Mouse (Mus musculus) embryo, embryonic 10.5 days (tissue): ENCODE measurements at regions not wholly inside any gene's neighbourhood (a gene's known extent, or its start where the extent isn't known, plus 50 kb on each side); places are given as distances from the start of the nearest gene placed in this dataset.

Source experiments
- DNase-seq: peaks from one replicate; pipeline ENCODE4 v3.0.0-alpha.2; 2015; ENCODE audit warnings: low spot score

- no peak for DNase-seq
Observed at GRCm38 (mm10) chr9:90827474-90827873, 534.7 kb upstream of the Zic4 start.

- no peak for DNase-seq
Observed at GRCm38 (mm10) chr9:90828701-90829100, 533.5 kb upstream of the Zic4 start.

GRCm38 (mm10) chr9:90830704-90831103 is 531.5 kb upstream of the Zic4 start:
- no peak for DNase-seq

- no peak for DNase-seq
Observed at GRCm38 (mm10) chr9:90833743-90834539, 528.3 kb upstream of the Zic4 start.

GRCm38 (mm10) chr9:90838184-90838926 is 523.9 kb upstream of the Zic4 start:
- DNase-seq = no peak

GRCm38 (mm10) chr9:90851044-90851443 is 511.2 kb upstream of the Zic4 start:
- no peak for DNase-seq

GRCm38 (mm10) chr9:90871636-90872035 is 490.6 kb upstream of the Zic4 start:
- DNase-seq = no peak

- no peak for DNase-seq
Observed at GRCm38 (mm10) chr9:90884467-90884866, 477.7 kb upstream of the Zic4 start.

- no peak for DNase-seq
Observed at GRCm38 (mm10) chr9:90887405-90887804, 474.8 kb upstream of the Zic4 start.

GRCm38 (mm10) chr9:90890801-90891200 is 471.4 kb upstream of the Zic4 start:
- no peak for DNase-seq

GRCm38 (mm10) chr9:90892816-90893215 is 469.4 kb upstream of the Zic4 start:
- no peak for DNase-seq

- DNase-seq = peak; percentile 53
Observed at GRCm38 (mm10) chr9:90903557-90903956, 458.7 kb upstream of the Zic4 start.

GRCm38 (mm10) chr9:90906106-90906505 is 456.1 kb upstream of the Zic4 start:
- DNase-seq = no peak

GRCm38 (mm10) chr9:90906684-90907083 is 455.5 kb upstream of the Zic4 start:
- DNase-seq = no peak

GRCm38 (mm10) chr9:90954613-90955012 is 407.6 kb upstream of the Zic4 start:
- DNase-seq = no peak

- no peak for DNase-seq
Observed at GRCm38 (mm10) chr9:90961436-90961835, 400.8 kb upstream of the Zic4 start.

GRCm38 (mm10) chr9:90964043-90964442 is 398.2 kb upstream of the Zic4 start:
- peak; percentile 27 for DNase-seq

- DNase-seq = no peak
Observed at GRCm38 (mm10) chr9:90978730-90979129, 383.5 kb upstream of the Zic4 start.

GRCm38 (mm10) chr9:90980023-90980802 is 382.0 kb upstream of the Zic4 start:
- DNase-seq = no peak

- no peak for DNase-seq
Observed at GRCm38 (mm10) chr9:90999178-90999577, 363.0 kb upstream of the Zic4 start.

GRCm38 (mm10) chr9:91004214-91004613 is 358.0 kb upstream of the Zic4 start:
- DNase-seq = no peak

GRCm38 (mm10) chr9:91040546-91040945 is 321.7 kb upstream of the Zic4 start:
- DNase-seq = peak; percentile 79

GRCm38 (mm10) chr9:91048569-91048968 is 313.6 kb upstream of the Zic4 start:
- DNase-seq = no peak
